13 mouse cellular contexts compared by ENCODE assay signal in genomic region chr9:6289211-6289696, GRCm38 (mm10). TPM values are rescaled to one million over a fixed set of nuclear protein-coding genes. Genes with fewer than 3 reads are reported as not detected.
A peak's percentile ranks its signal among the peaks of the same experiment; 100 is the strongest.
DNase-seq lines count a peak whose midpoint lies in the region; ATAC-seq and TF ChIP-seq lines count a peak whose summit lies in the region.
"Had no signal": no experiment of that assay in that cellular context is flagged by ENCODE, and none has a peak within 500 bp of the region (broad histone marks: within the 10 kb centered on the region; RNA-seq: fewer than 3 reads in every experiment).

No protein-coding gene starts in this region.

- WGBS in kidney, postnatal 0 days = 31% methylated on average over 2 of the region's 2 CpGs
- WGBS in forebrain, embryonic 16.5 days = 8% methylated on average over 2 of the region's 2 CpGs
- 3% methylated on average over 2 of the region's 2 CpGs for WGBS in neural tube, embryonic 12.5 days

- no peak overlapping the region for H3K4me2 ChIP-seq in kidney, postnatal 0 days (ENCODE audit: low read length)
- H3K4me2 ChIP-seq in forebrain, embryonic 16.5 days (ENCODE audit: low read length) = no peak overlapping the region
- H3K4me2 ChIP-seq in neural tube, embryonic 12.5 days (replicated peaks) = no peak overlapping the region
- H3K4me2 ChIP-seq: liver, embryonic 15.5 days had no signal

- no peaks in the 10 kb centered on the region for H3K36me3 ChIP-seq in kidney, postnatal 0 days (ENCODE audit: insufficient read depth, low read length)
- no peaks in the 10 kb centered on the region for H3K36me3 ChIP-seq in forebrain, embryonic 16.5 days (ENCODE audit: control insufficient read depth, insufficient read depth)
- no peaks in the 10 kb centered on the region for H3K36me3 ChIP-seq in neural tube, embryonic 12.5 days
- H3K36me3 ChIP-seq: limb, embryonic 10.5 days; liver, embryonic 15.5 days had no signal

- DNase-seq in kidney, postnatal 0 days (ENCODE audit: low spot score) = peak; percentile 15
- DNase-seq in kidney, postnatal 14 days = no peak
- peak; percentile 27 for DNase-seq in embryo, embryonic 10 days (ENCODE audit: low spot score)
- no peak for DNase-seq in ovary, adult 18-20 months (ENCODE audit: low spot score)
- no peak for DNase-seq in kidney, adult 9 months
- DNase-seq: adrenal gland, adult 2 months; cerebellum, postnatal 36 days; thymus, postnatal 36 days had no signal

- no peaks in the 10 kb centered on the region for H3K4me1 ChIP-seq in kidney, postnatal 0 days (replicated peaks; ENCODE audit: insufficient read depth, low read length)
- 0 out of 2 replicates have a peak, but pooled peaks cover 4% of the 10 kb centered on the region for H3K4me1 ChIP-seq in forebrain, embryonic 16.5 days (replicated peaks; ENCODE audit: control insufficient read depth, insufficient read depth, low read length)
- no peaks in the 10 kb centered on the region for H3K4me1 ChIP-seq in neural tube, embryonic 12.5 days
- H3K4me1 ChIP-seq: limb, embryonic 10.5 days; liver, embryonic 15.5 days; megakaryocyte, embryonic 14.5 days had no signal

- no peak overlapping the region for H3K9ac ChIP-seq in kidney, postnatal 0 days (ENCODE audit: low read depth, low read length)
- H3K9ac ChIP-seq in forebrain, embryonic 16.5 days (replicated peaks; ENCODE audit: low read depth, low read length) = no peak overlapping the region
- H3K9ac ChIP-seq in neural tube, embryonic 12.5 days = no peak overlapping the region
- H3K9ac ChIP-seq: liver, embryonic 15.5 days had no signal

- no peaks in the 10 kb centered on the region for H3K27me3 ChIP-seq in kidney, postnatal 0 days (ENCODE audit: insufficient read depth, low read length)
- no peaks in the 10 kb centered on the region for H3K27me3 ChIP-seq in forebrain, embryonic 16.5 days (replicated peaks; ENCODE audit: control insufficient read depth, insufficient read depth, low read length)
- H3K27me3 ChIP-seq in neural tube, embryonic 12.5 days (replicated peaks) = no peaks in the 10 kb centered on the region
- H3K27me3 ChIP-seq: liver, embryonic 15.5 days; megakaryocyte, embryonic 14.5 days had no signal

- no peaks in the 10 kb centered on the region for H3K9me3 ChIP-seq in kidney, postnatal 0 days (replicated peaks; ENCODE audit: low read length)
- H3K9me3 ChIP-seq in forebrain, embryonic 16.5 days (ENCODE audit: control insufficient read depth, low read length) = no peaks in the 10 kb centered on the region
- H3K9me3 ChIP-seq in neural tube, embryonic 12.5 days = no peaks in the 10 kb centered on the region
- H3K9me3 ChIP-seq: limb, embryonic 10.5 days; liver, embryonic 15.5 days; megakaryocyte, embryonic 14.5 days had no signal

- TF ChIP-seq CTCF in kidney, postnatal 0 days (IDR thresholded peaks at IDR 0.05; ENCODE audit: low read depth) = no peak

- no peak overlapping the region for H3K27ac ChIP-seq in kidney, postnatal 0 days
- H3K27ac ChIP-seq in forebrain, embryonic 16.5 days (ENCODE audit: low read length) = no peak overlapping the region
- H3K27ac ChIP-seq in neural tube, embryonic 12.5 days = no peak overlapping the region
- H3K27ac ChIP-seq: limb, embryonic 10.5 days; liver, embryonic 15.5 days had no signal

- no peak overlapping the region for H3K4me3 ChIP-seq in kidney, postnatal 0 days (replicated peaks; ENCODE audit: low read depth, low read length)
- H3K4me3 ChIP-seq in forebrain, embryonic 16.5 days (replicated peaks; ENCODE audit: low read length) = no peak overlapping the region
- no peak overlapping the region for H3K4me3 ChIP-seq in neural tube, embryonic 12.5 days
- H3K4me3 ChIP-seq: limb, embryonic 10.5 days; liver, embryonic 15.5 days; megakaryocyte, embryonic 14.5 days had no signal

- ATAC-seq in kidney, postnatal 0 days (replicated peaks; ENCODE audit: low FRiP score, low read depth) = no peak
- ATAC-seq in forebrain, embryonic 16.5 days = 0 out of 2 replicates have a peak, but pooled peaks have one; percentile 20
- peak; percentile 70 for ATAC-seq in neural tube, embryonic 12.5 days (ENCODE audit: low FRiP score, low read depth)

RNA-seq across cellular contexts. Expression of gene Ddi1, which starts 19.6 kb away (rescaled TPM):
- polyA plus RNA-seq in kidney, postnatal 0 days (2015; fragmentation: Nextera tagmentation; extraction: Ambion mirVana) = 0.06 and 0.08 TPM in 2 replicates
- polyA plus RNA-seq in forebrain, embryonic 16.5 days (2015; fragmentation: Nextera tagmentation; extraction: Ambion mirVana) = not detected in 2 replicates
- 0.03 and 0.04 TPM in 2 replicates for polyA plus RNA-seq in neural tube, embryonic 12.5 days (2016; fragmentation: Nextera tagmentation; extraction: Ambion mirVana)
- polyA plus RNA-seq: adrenal gland, adult 2 months; liver, embryonic 15.5 days had no signal

Comparison
In these comparisons a context has a peak if more than half of its experiments do, and no peak if none do; other contexts are left out.
1. DNase-seq: peak in kidney, postnatal 0 days (single experiment) and embryo, embryonic 10 days (single experiment); none in kidney, postnatal 14 days (single experiment), ovary, adult 18-20 months (single experiment) and kidney, adult 9 months (single experiment).